Mouse (Mus musculus) midbrain, embryonic 11.5 days (tissue): Measurements from ENCODE around the gene Gar1. TPM values are rescaled to one million over a fixed set of nuclear protein-coding genes. Genes with fewer than 3 reads are reported as not detected.
A peak's percentile ranks its signal among the peaks of the same experiment; 100 is the strongest.

Source experiments
- ATAC-seq: fragments of 200-750 bp; cut with Nextera tagmentation; 2 replicates; pipeline ENCODE4 v1.8.0; 2017; ENCODE audit warnings: moderate TSS enrichment, moderate library complexity; ENCODE audit not compliant: low FRiP score
- DNase-seq: peaks from one replicate; pipeline ENCODE4 v3.0.0; 2015; ENCODE audit warnings: low spot score; ENCODE audit errors: missing footprints
- H3K27ac ChIP-seq: fragments of 300-500 bp; sonication (generic); 2 replicates; pipeline ENCODE4 v1.5.1; 2014; ENCODE audit warnings: low read depth, low read length
- H3K27me3 ChIP-seq: fragments of 300-500 bp; sonication (generic); 2 replicates; pipeline ENCODE4 v1.6.1; 2014; ENCODE audit warnings: mild to moderate bottlenecking, low read length, moderate library complexity, mixed read lengths; ENCODE audit not compliant: control insufficient read depth, insufficient read depth
- H3K36me3 ChIP-seq: fragments of 300-500 bp; sonication (generic); 2 replicates; pipeline ENCODE4 v1.6.1; 2014; ENCODE audit warnings: mild to moderate bottlenecking, low read length, moderate library complexity, mixed read lengths; ENCODE audit not compliant: control insufficient read depth, insufficient read depth
- H3K4me1 ChIP-seq: fragments of 300-500 bp; sonication (generic); 2 replicates; pipeline ENCODE4 v1.6.1; 2014; ENCODE audit warnings: low read length; ENCODE audit not compliant: control insufficient read depth, insufficient read depth
- H3K4me2 ChIP-seq: fragments of 300-500 bp; sonication (generic); 2 replicates; pipeline ENCODE4 v1.6.1; 2014; ENCODE audit warnings: mild to moderate bottlenecking, moderate library complexity
- H3K4me3 ChIP-seq: fragments of 300-500 bp; sonication (generic); 2 replicates; pipeline ENCODE4 v1.5.1; 2014; ENCODE audit warnings: low read depth, low read length
- H3K9ac ChIP-seq: fragments of 300-500 bp; sonication (generic); 2 replicates; pipeline ENCODE4 v1.6.1; 2014; ENCODE audit warnings: low read length
- H3K9me3 ChIP-seq: fragments of 300-500 bp; sonication (generic); 2 replicates; pipeline ENCODE4 v1.6.1; 2016; ENCODE audit warnings: low read length; ENCODE audit not compliant: control insufficient read depth
- WGBS: fragments of 180-500 bp; shearing (Covaris S2); extraction: QIAGEN DNeasy Blood & Tissue Kit; methylation state at CpG from one replicate; pipeline ENCODE4 v1.1.7; 2014; 5-methylcytosine and 5-hydroxymethylcytosine counted together
- polyA plus RNA-seq: library from polyadenylated mRNA; unstranded; fragments of >200 nt; fragmentation: Nextera tagmentation; extraction: Ambion mirVana; gene quantifications from 2 replicates; pipeline ENCODE4 v1.2.1, GENCODE M21; 2014

Gene Gar1
- 43.5 and 51.4 TPM in 2 replicates for polyA plus RNA-seq

DNA sequence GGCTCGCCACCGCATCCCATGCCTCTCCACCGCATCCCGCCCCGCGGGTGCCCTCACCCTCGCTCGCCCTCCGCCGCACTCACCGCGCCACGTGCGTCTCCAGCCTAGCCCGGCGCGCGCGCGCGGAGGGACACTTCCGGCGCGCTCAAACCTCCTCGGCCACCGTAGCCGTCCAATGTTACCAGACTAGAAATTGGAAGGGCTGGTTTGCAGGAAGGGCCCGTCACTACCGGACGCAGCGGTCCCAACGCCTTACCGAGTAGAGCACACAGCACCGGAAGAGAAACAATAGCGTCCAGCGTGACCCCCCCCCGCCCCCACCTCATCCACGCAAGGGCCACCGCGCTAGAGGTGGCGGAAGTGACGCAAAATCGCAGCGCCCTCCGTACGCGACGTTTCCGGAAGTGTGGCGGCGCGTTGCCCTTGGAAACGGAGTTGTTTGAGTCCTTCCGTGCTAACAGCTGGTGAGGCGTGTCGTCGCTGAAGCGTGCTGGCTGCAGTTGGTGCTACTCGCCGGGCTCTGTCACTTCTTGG lies at the start of gene Gar1:
Gene Gar1 (minus strand): TSS at position 362 of the 534 bp plus-strand sequence.
- DNase-seq (peak; percentile 100), ATAC-seq (peak; percentile 95)
- H3K9ac ChIP-seq = peak within 1 kb of the TSS; percentile 78
- no peaks in the 10 kb centered on the region for H3K27me3 ChIP-seq
- H3K36me3 ChIP-seq = no peaks in the 10 kb centered on the region; the same call in 1 of the 2 replicates
- peak within 1 kb of the TSS; percentile 91 for H3K4me3 ChIP-seq
- H3K4me1 ChIP-seq = peaks cover 8% of the 10 kb centered on the region
- peak within 1 kb of the TSS; percentile 71 for H3K4me2 ChIP-seq
- 0% methylated on average over 60 of the region's 60 CpGs for WGBS
- peak within 1 kb of the TSS; percentile 81 for H3K27ac ChIP-seq
- no peaks in the 10 kb centered on the region for H3K9me3 ChIP-seq

DNA sequence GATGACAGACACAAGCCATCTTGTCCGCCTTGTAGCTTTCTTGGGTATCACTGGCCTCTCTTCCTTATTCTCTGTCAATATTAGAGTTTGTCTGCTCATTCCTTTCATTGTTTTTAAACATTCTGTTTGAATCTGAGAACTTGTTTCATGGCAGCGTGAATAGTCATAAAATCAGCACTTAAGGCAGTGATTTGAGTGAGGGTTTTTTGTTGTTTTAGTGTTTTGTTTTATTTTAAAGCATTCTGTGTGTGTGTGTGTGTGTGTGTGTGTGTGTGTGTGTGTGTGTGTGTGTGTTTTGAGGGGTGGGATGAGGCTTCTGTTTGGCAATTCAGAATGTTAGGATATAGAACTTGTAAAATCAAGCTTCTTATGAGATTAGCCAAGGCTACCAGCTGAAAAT lies 48.7 kb upstream of the Gar1 start:
- Histone ChIP-seq H3K4me3 (no peak overlapping the region), H3K36me3 (no peaks in the 10 kb centered on the region), H3K27me3 (no peaks in the 10 kb centered on the region), H3K9me3 (no peaks in the 10 kb centered on the region), H3K9ac (no peak overlapping the region), H3K4me1 (peaks cover 4% of the 10 kb centered on the region; the same call in 1 of the 2 replicates), H3K4me2 (no peak overlapping the region), H3K27ac (no peak overlapping the region)
- no peak for ATAC-seq
- WGBS = 78% methylated on average over 2 of the region's 2 CpGs
- no peak for DNase-seq

DNA sequence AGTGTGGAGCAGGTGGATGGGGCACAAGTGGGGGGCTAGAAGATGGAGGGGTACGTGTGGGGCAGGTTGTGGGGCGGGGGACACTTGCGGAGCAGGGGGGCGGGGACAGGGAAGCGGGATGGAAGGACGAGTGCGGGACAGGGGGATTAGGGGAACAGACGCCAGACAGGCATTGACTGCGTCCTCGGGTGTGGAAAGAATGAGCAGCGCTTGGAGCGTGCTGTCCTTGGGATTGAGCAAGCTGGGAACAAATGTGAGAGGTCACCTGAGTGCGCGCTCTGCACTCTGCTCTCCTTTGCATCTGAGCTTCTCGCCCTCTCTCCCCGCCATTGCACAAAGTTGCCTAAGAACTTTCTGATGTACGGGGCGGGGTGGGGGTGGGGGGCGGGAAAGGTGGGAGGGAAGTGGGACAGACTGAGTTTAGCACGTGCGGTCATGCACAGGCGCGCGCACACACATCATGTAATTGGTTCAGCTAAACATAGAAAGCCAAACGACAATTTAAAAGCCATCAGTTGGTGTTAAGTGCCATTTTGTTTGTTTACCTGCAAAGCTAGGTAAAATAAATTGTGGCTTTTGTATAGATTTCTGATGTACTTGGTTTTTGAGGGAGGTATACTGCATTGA lies 48.0 kb upstream of the Gar1 start:
- no peaks in the 10 kb centered on the region for H3K27me3 ChIP-seq
- no peak overlapping the region for H3K27ac ChIP-seq
- H3K9me3 ChIP-seq = no peaks in the 10 kb centered on the region
- no peaks in the 10 kb centered on the region for H3K36me3 ChIP-seq
- H3K9ac ChIP-seq = peak overlapping the region; percentile 71
- H3K4me1 ChIP-seq = peaks cover 4% of the 10 kb centered on the region; the same call in 1 of the 2 replicates
- peak overlapping the region; percentile 81 for H3K4me2 ChIP-seq
- H3K4me3 ChIP-seq = peak overlapping the region; percentile 68
- ATAC-seq = peak; percentile 78
- WGBS = 2% methylated on average over 25 of the region's 25 CpGs
- peak; percentile 90 for DNase-seq

DNA sequence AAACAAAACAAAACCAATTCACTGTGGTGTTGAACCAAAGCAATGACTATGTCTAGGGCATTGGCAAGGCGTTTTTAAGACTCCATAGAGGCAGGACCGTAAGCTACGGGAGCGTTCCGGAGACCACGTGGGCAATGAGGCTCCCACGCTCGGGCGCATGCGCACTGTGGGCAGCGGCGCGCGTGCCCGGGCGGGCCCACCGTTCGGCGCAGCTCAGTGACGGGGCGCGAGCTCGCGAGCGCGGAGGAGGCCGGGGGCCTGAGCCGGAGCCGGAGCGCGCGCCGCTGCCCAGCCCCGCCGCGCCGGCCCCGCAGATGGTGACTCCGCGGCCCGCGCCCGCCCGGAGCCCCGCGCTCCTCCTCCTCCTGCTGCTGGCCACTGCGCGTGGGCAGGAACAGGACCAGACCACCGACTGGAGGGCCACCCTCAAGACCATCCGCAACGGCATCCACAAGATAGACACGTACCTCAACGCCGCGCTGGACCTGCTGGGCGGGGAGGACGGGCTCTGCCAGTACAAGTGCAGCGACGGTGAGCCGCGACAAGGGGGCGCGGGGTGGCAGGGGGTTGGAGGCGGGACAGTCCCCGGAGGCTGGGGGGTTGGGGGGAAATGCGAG lies 47.3 kb upstream of the Gar1 start, which contains the start of gene Pla2g12a:
Gene Pla2g12a (plus strand): TSS at position 202 of the 617 bp plus-strand sequence.
- H3K27me3 ChIP-seq = no peaks in the 10 kb centered on the region
- H3K4me2 ChIP-seq = peak within 1 kb of the TSS; percentile 81
- H3K36me3 ChIP-seq = no peaks in the 10 kb centered on the region
- 1% methylated on average over 58 of the region's 66 CpGs for WGBS
- DNase-seq = peak; percentile 99
- H3K4me1 ChIP-seq = peaks cover 4% of the 10 kb centered on the region; the same call in 1 of the 2 replicates
- peak within 1 kb of the TSS; percentile 67; the same call in 1 of the 2 replicates for H3K27ac ChIP-seq
- peak within 1 kb of the TSS; percentile 68 for H3K4me3 ChIP-seq
- H3K9ac ChIP-seq = peak within 1 kb of the TSS; percentile 71
- H3K9me3 ChIP-seq = no peaks in the 10 kb centered on the region
- peak; percentile 94 for ATAC-seq

DNA sequence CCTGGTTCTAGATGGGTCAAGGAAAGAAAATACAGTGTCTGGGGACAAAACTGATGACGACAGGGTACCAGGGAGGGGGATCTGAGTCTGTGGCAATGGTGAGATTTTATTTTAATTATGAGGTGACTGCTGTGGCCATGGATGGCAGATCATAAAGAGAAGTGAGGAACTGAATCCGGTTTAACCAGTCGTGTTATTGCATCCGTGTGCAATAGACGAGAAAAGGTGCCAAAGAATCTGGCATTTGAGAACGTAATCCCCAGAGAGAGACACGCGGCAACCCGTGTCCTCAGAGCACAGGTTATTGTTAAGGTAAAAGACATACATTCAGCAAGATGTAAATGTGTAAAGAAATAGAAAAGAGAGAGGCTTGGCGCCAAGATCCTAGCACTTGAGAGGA lies 46.1 kb upstream of the Gar1 start:
- no peak overlapping the region for H3K4me3 ChIP-seq
- ATAC-seq (no peak), DNase-seq (no peak)
- no peak overlapping the region for H3K4me2 ChIP-seq
- no peaks in the 10 kb centered on the region for H3K9me3 ChIP-seq
- no peaks in the 10 kb centered on the region for H3K27me3 ChIP-seq
- peaks cover 4% of the 10 kb centered on the region; the same call in 1 of the 2 replicates for H3K4me1 ChIP-seq
- H3K27ac ChIP-seq = no peak overlapping the region
- WGBS = 90% methylated on average over 10 of the region's 10 CpGs
- no peak overlapping the region for H3K9ac ChIP-seq
- H3K36me3 ChIP-seq = no peaks in the 10 kb centered on the region

DNA sequence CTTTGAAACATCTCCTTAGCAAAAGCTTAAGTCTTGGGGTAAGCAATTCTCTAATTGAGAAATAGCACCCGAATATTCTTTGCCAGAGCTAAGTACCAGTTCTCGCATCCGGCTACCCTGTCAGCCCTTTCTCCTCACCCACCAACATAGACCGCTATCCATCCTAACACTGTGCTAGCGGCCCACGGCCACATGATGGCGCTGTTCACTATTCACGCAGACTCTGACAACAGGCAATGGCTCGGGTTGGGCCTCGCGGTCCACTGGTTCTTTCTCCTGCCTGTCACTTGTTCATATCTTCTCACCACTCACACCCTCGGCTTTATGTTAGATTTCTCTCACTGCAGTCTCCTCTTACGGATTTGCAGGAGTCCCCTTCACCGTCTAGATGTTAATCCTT lies 32.5 kb upstream of the Gar1 start:
- H3K4me1 ChIP-seq = no peaks in the 10 kb centered on the region
- H3K36me3 ChIP-seq = no peaks in the 10 kb centered on the region
- H3K27ac ChIP-seq = no peak overlapping the region
- ATAC-seq (no peak), DNase-seq (peak; percentile 90)
- 49% methylated on average over 14 of the region's 14 CpGs for WGBS
- H3K9ac ChIP-seq = no peak overlapping the region
- H3K4me3 ChIP-seq = no peak overlapping the region
- no peak overlapping the region for H3K4me2 ChIP-seq
- no peaks in the 10 kb centered on the region for H3K9me3 ChIP-seq
- H3K27me3 ChIP-seq = no peaks in the 10 kb centered on the region

DNA sequence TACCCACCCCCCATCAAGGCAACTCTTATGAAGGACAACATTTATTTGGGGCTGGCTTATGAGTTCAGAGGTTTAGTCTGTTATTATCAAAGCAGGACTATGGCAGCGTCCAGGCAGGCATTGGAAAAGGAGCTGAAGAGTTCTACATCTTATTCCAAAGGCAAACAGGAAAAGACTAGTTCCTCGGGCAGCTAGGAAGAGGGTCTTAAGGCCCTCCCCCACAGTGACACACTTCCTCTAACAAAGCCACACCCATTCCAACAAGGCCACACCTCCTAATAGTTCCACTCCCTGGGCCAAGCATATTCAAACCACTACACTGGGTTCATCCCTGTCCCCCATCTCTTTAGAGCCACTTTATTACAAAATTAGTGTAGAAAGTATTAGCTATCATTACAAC lies 31.4 kb upstream of the Gar1 start:
- Histone ChIP-seq H3K27me3 (no peaks in the 10 kb centered on the region), H3K36me3 (no peaks in the 10 kb centered on the region), H3K27ac (no peak overlapping the region), H3K9me3 (peaks cover 3% of the 10 kb centered on the region; the same call in 1 of the 2 replicates), H3K4me2 (no peak overlapping the region), H3K4me1 (no peaks in the 10 kb centered on the region), H3K4me3 (no peak overlapping the region), H3K9ac (no peak overlapping the region)
- DNase-seq = no peak
- 81% methylated on average over 2 of the region's 2 CpGs for WGBS
- no peak for ATAC-seq

DNA sequence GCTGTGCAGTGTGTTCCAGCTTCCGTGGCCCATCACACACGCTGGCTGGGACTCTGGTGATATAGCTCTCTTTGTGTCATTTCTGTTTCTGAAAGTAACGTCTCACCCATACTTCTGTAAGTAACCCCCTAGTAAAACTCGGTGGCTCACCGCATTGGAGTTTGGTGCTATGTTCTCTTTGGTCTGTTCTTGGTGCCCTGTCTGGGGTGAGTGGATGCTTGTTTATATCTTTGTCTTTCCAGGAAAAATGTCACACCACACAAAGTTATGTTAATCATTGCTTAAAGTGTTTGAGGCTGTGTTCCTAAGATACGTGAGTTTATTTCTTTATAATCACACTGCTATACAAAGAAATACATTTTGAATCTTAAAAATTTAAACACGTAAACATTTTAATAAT lies 15.7 kb upstream of the Gar1 start:
- Histone ChIP-seq H3K4me1 (no peaks in the 10 kb centered on the region), H3K9me3 (no peaks in the 10 kb centered on the region), H3K9ac (no peak overlapping the region), H3K4me2 (no peak overlapping the region), H3K27ac (no peak overlapping the region), H3K4me3 (no peak overlapping the region), H3K36me3 (no peaks in the 10 kb centered on the region), H3K27me3 (no peaks in the 10 kb centered on the region)
- ATAC-seq (no peak), DNase-seq (no peak)
- 88% methylated on average over 7 of the region's 7 CpGs for WGBS

DNA sequence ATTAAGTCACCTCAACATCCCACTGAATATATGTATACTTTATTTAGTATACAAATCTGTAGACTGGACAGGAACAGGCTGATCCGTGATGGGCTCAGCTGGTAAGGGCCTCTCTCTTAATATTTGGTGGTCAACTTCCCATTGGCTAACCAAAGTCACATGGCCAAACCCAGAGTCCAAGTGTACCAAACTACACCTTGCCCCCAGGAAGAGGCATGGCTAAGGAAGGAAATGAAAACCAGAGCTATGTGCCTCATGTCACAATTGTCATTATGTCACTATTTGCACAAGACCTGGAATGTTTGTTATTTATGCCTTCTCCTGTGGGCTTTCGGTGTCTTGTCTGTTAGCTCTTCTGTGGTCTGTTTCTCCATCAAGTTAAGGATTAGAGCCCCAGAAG lies 14.7 kb upstream of the Gar1 start:
- Histone ChIP-seq H3K4me3 (no peak overlapping the region), H3K9me3 (no peaks in the 10 kb centered on the region), H3K9ac (no peak overlapping the region), H3K4me2 (no peak overlapping the region), H3K27ac (no peak overlapping the region), H3K4me1 (no peaks in the 10 kb centered on the region), H3K27me3 (no peaks in the 10 kb centered on the region), H3K36me3 (no peaks in the 10 kb centered on the region)
- ATAC-seq = no peak
- no peak for DNase-seq
- WGBS = 82% methylated on average over 2 of the region's 2 CpGs
